Mouse (Mus musculus) MEL (cell line): Measurements from ENCODE around the gene Mcf2l. TPM values are rescaled to one million over a fixed set of nuclear protein-coding genes. Genes with fewer than 3 reads are reported as not detected.
A peak's percentile ranks its signal among the peaks of the same experiment; 100 is the strongest.

Source experiments
- DNase-seq: peaks from one replicate; pipeline ENCODE4 v3.0.0; 2011; ENCODE audit warnings: low read depth, low spot score
- H3K27ac ChIP-seq: 2 replicates; pipeline ENCODE4 v1.5.1; 2012; ENCODE audit warnings: low read depth, mild to moderate bottlenecking, control low read depth, low read length, moderate library complexity; ENCODE audit not compliant: control insufficient read depth
- H3K27me3 ChIP-seq, 2 experiments: fragments of 150-350 bp in 1 of 2; sonication (generic) in 1 of 2; 2 replicates each; pipeline ENCODE4 v1.6.1; 2012; ENCODE audit warnings: low read length in 2 of 2, mild to moderate bottlenecking in 2 of 2, improper control_type of control experiment in 1 of 2, moderate library complexity in 1 of 2; ENCODE audit not compliant: insufficient read depth in 2 of 2, control insufficient read depth in 1 of 2
- H3K36me3 ChIP-seq, 2 experiments: 2 replicates each; pipeline ENCODE4 v1.6.1; 2012 to 2014; ENCODE audit warnings: low read length in 2 of 2, improper control_type of control experiment in 1 of 2, inconsistent platforms in 1 of 2, mild to moderate bottlenecking in 1 of 2; ENCODE audit not compliant: insufficient read depth in 2 of 2, control insufficient read depth in 1 of 2
- H3K4me1 ChIP-seq, 2 experiments: fragments of 150-350 bp in 1 of 2; sonication (generic) in 1 of 2; 2 replicates each; pipeline ENCODE4 v1.6.1; 2012; ENCODE audit warnings: low read length in 2 of 2, improper control_type of control experiment in 1 of 2, mild to moderate bottlenecking in 1 of 2; ENCODE audit not compliant: insufficient read depth in 2 of 2, control insufficient read depth in 1 of 2
- H3K4me3 ChIP-seq, 2 experiments: fragments of 150-350 bp in 1 of 2; sonication (generic) in 1 of 2; 2 replicates each; pipeline ENCODE4 v1.5.1; 2012; ENCODE audit warnings: low read depth in 2 of 2, low read length in 2 of 2, mild to moderate bottlenecking in 2 of 2, moderate library complexity in 2 of 2, control low read depth in 1 of 2, improper control_type of control experiment in 1 of 2; ENCODE audit not compliant: control insufficient read depth in 1 of 2, insufficient read depth in 1 of 2
- H3K79me2 ChIP-seq: 2 replicates; pipeline ENCODE4 v1.6.1; 2012; ENCODE audit warnings: mild to moderate bottlenecking, low read length, moderate library complexity; ENCODE audit not compliant: control insufficient read depth, poor library complexity, insufficient read depth
- H3K9ac ChIP-seq: 2 replicates; pipeline ENCODE4 v1.6.1; 2012; ENCODE audit warnings: low read depth, mild to moderate bottlenecking, control low read depth, low read length, moderate library complexity; ENCODE audit not compliant: control insufficient read depth, poor library complexity, severe bottlenecking
- H3K9me3 ChIP-seq: fragments of 150-350 bp; sonication (generic); replicated peaks from 2 replicates; pipeline ENCODE4 v1.6.1; 2012; ENCODE audit warnings: mild to moderate bottlenecking, low read length, improper control_type of control experiment, moderate library complexity; ENCODE audit not compliant: insufficient read depth
- CHD1 ChIP-seq: IDR thresholded peaks from 2 replicates; pipeline ENCODE4 v1.6.1; 2012; ENCODE audit warnings: low read depth, mild to moderate bottlenecking, inconsistent platforms, low read length, improper control_type of control experiment
- EP300 ChIP-seq, 2 experiments: IDR thresholded peaks; 2 replicates each; pipeline ENCODE4 v1.6.1; 2011; ENCODE audit warnings: improper control_type of control experiment in 2 of 2, low read length in 2 of 2, low read depth in 1 of 2, mild to moderate bottlenecking in 1 of 2
- GABPA ChIP-seq: IDR thresholded peaks from 2 replicates; pipeline ENCODE4 v1.6.1; 2012; ENCODE audit warnings: low read depth, mild to moderate bottlenecking, inconsistent platforms, low read length, improper control_type of control experiment, moderate library complexity
- GATA1 ChIP-seq: IDR thresholded peaks from 2 replicates; pipeline ENCODE4 v1.6.1; 2011; ENCODE audit warnings: low read depth, low read length, improper control_type of control experiment
- JUND ChIP-seq: IDR thresholded peaks from 2 replicates; pipeline ENCODE4 v1.6.1; 2011; ENCODE audit warnings: low read depth, mild to moderate bottlenecking, improper control_type of control experiment, low read length
- MAZ ChIP-seq: IDR thresholded peaks from 2 replicates; pipeline ENCODE4 v1.6.1; 2012; ENCODE audit warnings: low read depth, mild to moderate bottlenecking, inconsistent platforms, low read length, improper control_type of control experiment
- MEF2A ChIP-seq: IDR thresholded peaks from 2 replicates; pipeline ENCODE4 v1.6.1; 2014; ENCODE audit warnings: low read depth, mild to moderate bottlenecking, inconsistent platforms, low read length, improper control_type of control experiment; ENCODE audit not compliant: poor library complexity, insufficient replicate concordance, severe bottlenecking; ENCODE audit errors: extremely low read depth
- MYC ChIP-seq: IDR thresholded peaks from 2 replicates; pipeline ENCODE4 v1.6.1; 2011; ENCODE audit warnings: low read depth, mild to moderate bottlenecking, low read length, improper control_type of control experiment, moderate library complexity
- NELFE ChIP-seq: IDR thresholded peaks from 2 replicates; pipeline ENCODE4 v1.6.1; 2011; ENCODE audit warnings: low read depth, low read length, improper control_type of control experiment
- POLR2A ChIP-seq, 2 experiments: IDR thresholded peaks; 2 replicates each; pipeline ENCODE4 v1.6.1; 2011 to 2012; ENCODE audit warnings: low read length in 2 of 2, mild to moderate bottlenecking in 2 of 2, control low read depth in 1 of 2, improper control_type of control experiment in 1 of 2, low read depth in 1 of 2, moderate library complexity in 1 of 2; ENCODE audit not compliant: control insufficient read depth in 1 of 2, insufficient read depth in 1 of 2, poor library complexity in 1 of 2
- RAD21 ChIP-seq: IDR thresholded peaks from 2 replicates; pipeline ENCODE4 v1.6.1; 2011; ENCODE audit warnings: mild to moderate bottlenecking, low read depth, low read length, improper control_type of control experiment
- TAL1 ChIP-seq: IDR thresholded peaks from 2 replicates; pipeline ENCODE4 v1.6.1; 2012; ENCODE audit warnings: mild to moderate bottlenecking, inconsistent platforms, low read length, moderate library complexity, mixed read lengths
- TBP ChIP-seq: IDR thresholded peaks from 2 replicates; pipeline ENCODE4 v1.8.0; 2011; ENCODE audit warnings: low read depth, low read length, improper control_type of control experiment
- UBTF ChIP-seq: IDR thresholded peaks from 2 replicates; pipeline ENCODE4 v1.6.1; 2012; ENCODE audit warnings: low read depth, mild to moderate bottlenecking, inconsistent platforms, low read length, improper control_type of control experiment, moderate library complexity, borderline replicate concordance; ENCODE audit not compliant: insufficient read depth
- ZC3H11A ChIP-seq: IDR thresholded peaks from 2 replicates; pipeline ENCODE4 v1.6.1; 2012; ENCODE audit warnings: low read depth, mild to moderate bottlenecking, inconsistent platforms, low read length, improper control_type of control experiment
- ZMIZ1 ChIP-seq: IDR thresholded peaks from 2 replicates; pipeline ENCODE4 v1.6.1; 2012; ENCODE audit warnings: low read depth, mild to moderate bottlenecking, inconsistent platforms, low read length, improper control_type of control experiment, moderate library complexity
- ZNF384 ChIP-seq: IDR thresholded peaks from 2 replicates; pipeline ENCODE4 v1.6.1; 2012; ENCODE audit warnings: low read depth, mild to moderate bottlenecking, inconsistent platforms, low read length, improper control_type of control experiment
- polyA plus RNA-seq, 2 experiments: library from polyadenylated mRNA; stranded (reverse) in 1 of 2; unstranded in 1 of 2; fragments of >175 nt in 1 of 2; fragments of >200 nt in 1 of 2; gene quantifications; 2 replicates each; pipeline versions ENCODE4 v1.2.1 to v1.2.4; 2012; ENCODE audit warnings: low replicate concordance in 2 of 2, low read depth in 1 of 2; ENCODE audit not compliant: insufficient read length in 2 of 2, insufficient read depth in 1 of 2, missing spikeins in 1 of 2
- total RNA-seq: library from RNA; depleted of rRNA; stranded (reverse); fragments of 300-350 nt; gene quantifications from 2 replicates; pipeline ENCODE4 v1.2.3, GENCODE M21; 2012

Gene Mcf2l
- total and polyA plus RNA-seq, 3 experiments = 1.2 to 3.6 TPM; not detected in 1

- TF ChIP-seq UBTF (no peak), RAD21 (no peak), MAZ (peak; percentile 85), EP300 (IDR thresholded peaks at IDR 0.05; ENCODE audit: low read depth in 1 of 2, low read length in 2 of 2) (0 out of 4 replicates have a peak, but pooled peaks of 1 of the 2 experiments have one; percentile 30)
Measured at GRCm38 (mm10) chr8:12873357-12874046, at the start of gene Mcf2l (continued).

GRCm38 (mm10) chr8:12824562-12824961 is 49.0 kb upstream of the Mcf2l start:
- H3K27ac ChIP-seq = no peak overlapping the region
- no peaks in the 10 kb centered on the region for H3K79me2 ChIP-seq
- no peak overlapping the region for H3K9ac ChIP-seq
- H3K36me3 ChIP-seq = peaks cover 0 to 2% of the 10 kb centered on the region in 2 experiments; a peak in 1 of 4 replicates
- H3K27me3 ChIP-seq = no peaks in the 10 kb centered on the region
- DNase-seq = no peak
- H3K4me3 ChIP-seq = no peak overlapping the region
- TF ChIP-seq GATA1 (no peak), ZMIZ1 (no peak), TBP (no peak), MYC (no peak), JUND (no peak)
- no peaks in the 10 kb centered on the region for H3K9me3 ChIP-seq
- H3K4me1 ChIP-seq = no peaks in the 10 kb centered on the region

GRCm38 (mm10) chr8:12825236-12825635 is 48.4 kb upstream of the Mcf2l start:
- no peaks in the 10 kb centered on the region for H3K4me1 ChIP-seq
- no peak overlapping the region for H3K4me3 ChIP-seq
- no peak overlapping the region for H3K9ac ChIP-seq
- DNase-seq = no peak
- no peak for TF ChIP-seq MYC
- TF ChIP-seq MEF2A = no peak
- no peak for TF ChIP-seq ZNF384
- TF ChIP-seq NELFE = no peak
- TF ChIP-seq GABPA = no peak
- TF ChIP-seq ZMIZ1 = no peak
- no peak for TF ChIP-seq RAD21
- no peak for TF ChIP-seq TAL1
- no peak for TF ChIP-seq ZC3H11A
- no peak for TF ChIP-seq POLR2A (IDR thresholded peaks at IDR 0.05; ENCODE audit: control insufficient read depth in 1 of 2, insufficient read depth in 1 of 2, low read depth in 1 of 2, low read length in 2 of 2, poor library complexity in 1 of 2)
- TF ChIP-seq CHD1 = no peak
- TF ChIP-seq, all 39 proteins: peak for 0
- no peak overlapping the region for H3K27ac ChIP-seq
- no peaks in the 10 kb centered on the region for H3K79me2 ChIP-seq
- H3K9me3 ChIP-seq = no peaks in the 10 kb centered on the region
- no peaks in the 10 kb centered on the region for H3K27me3 ChIP-seq
- H3K36me3 ChIP-seq = peaks cover 0 to 2% of the 10 kb centered on the region in 2 experiments; a peak in 1 of 4 replicates
